Mouse (Mus musculus) intestine, embryonic 16.5 days (tissue): ENCODE measurements around the gene Tspan9. TPM values are rescaled to one million over a fixed set of nuclear protein-coding genes. Genes with fewer than 3 reads are reported as not detected.

Experiments used
- ATAC-seq: fragments of 200-750 bp; cut with Nextera tagmentation; 2 replicates; pipeline ENCODE4 v1.8.0; 2017; ENCODE audit warnings: moderate TSS enrichment, moderate library complexity
- H3K27ac ChIP-seq: fragments of 300-500 bp; sonication (generic); 2 replicates; pipeline ENCODE4 v1.5.1; 2014; ENCODE audit warnings: mild to moderate bottlenecking, low read length
- H3K27me3 ChIP-seq: fragments of 300-500 bp; sonication (generic); replicated peaks from 2 replicates; pipeline ENCODE4 v1.6.1; 2014; ENCODE audit warnings: low read length, control low read depth, mixed read lengths; ENCODE audit not compliant: control insufficient read depth, insufficient read depth
- H3K36me3 ChIP-seq: fragments of 300-500 bp; sonication (generic); 2 replicates; pipeline ENCODE4 v1.6.1; 2014; ENCODE audit warnings: low read length, control low read depth; ENCODE audit not compliant: control insufficient read depth, insufficient read depth
- H3K4me1 ChIP-seq: fragments of 300-500 bp; sonication (generic); 2 replicates; pipeline ENCODE4 v1.6.1; 2014; ENCODE audit warnings: low read length, control low read depth, mixed read lengths; ENCODE audit not compliant: control insufficient read depth, insufficient read depth
- H3K4me2 ChIP-seq: fragments of 300-500 bp; sonication (generic); 2 replicates; pipeline ENCODE4 v1.6.1; 2014; ENCODE audit warnings: low read depth, low read length, control low read depth
- H3K4me3 ChIP-seq: fragments of 300-500 bp; sonication (generic); 2 replicates; pipeline ENCODE4 v1.5.1; 2014; ENCODE audit warnings: mild to moderate bottlenecking, low read length
- H3K9ac ChIP-seq: fragments of 300-500 bp; sonication (generic); 2 replicates; pipeline ENCODE4 v1.6.1; 2014; ENCODE audit warnings: low read depth, low read length
- H3K9me3 ChIP-seq: fragments of 300-500 bp; sonication (generic); 2 replicates; pipeline ENCODE4 v1.6.1; 2016; ENCODE audit warnings: low read length, control low read depth; ENCODE audit not compliant: control insufficient read depth
- WGBS: fragments of 180-500 bp; shearing (Covaris S2); extraction: QIAGEN DNeasy Blood & Tissue Kit; methylation state at CpG from one replicate; pipeline ENCODE4 v1.1.7; 2014; 5-methylcytosine and 5-hydroxymethylcytosine counted together
- polyA plus RNA-seq: library from polyadenylated mRNA; unstranded; fragments of >200 nt; fragmentation: Nextera tagmentation; extraction: Ambion mirVana; gene quantifications from 2 replicates; pipeline ENCODE4 v1.2.1, GENCODE M21; 2015

Gene Tspan9
- polyA plus RNA-seq, 1 experiment from 2014 or later, result 94.1 TPM

DNA sequence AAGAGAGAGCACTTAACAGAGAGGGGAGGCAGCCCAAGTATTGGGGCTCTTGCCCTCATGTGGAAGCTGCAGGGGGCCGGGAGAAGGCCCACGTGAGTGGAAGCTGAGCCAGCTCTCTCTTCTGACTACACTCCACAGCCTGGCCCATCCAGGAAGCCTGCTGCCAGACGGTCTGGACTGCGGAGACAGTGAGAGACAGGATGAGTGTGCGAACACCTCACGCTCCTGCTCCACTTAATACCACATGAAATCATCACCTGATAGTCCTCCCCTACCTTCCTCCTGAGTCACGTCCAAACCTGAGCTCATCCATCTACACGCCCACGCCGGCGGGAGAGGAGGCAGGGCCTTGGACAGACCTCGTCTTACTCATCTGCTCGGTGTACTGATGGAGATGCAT lies 81.2 kb downstream of the Tspan9 start:
- 88% methylated on average over 13 of the region's 13 CpGs for WGBS
- no peak for ATAC-seq
- H3K4me1 ChIP-seq, result peaks cover 8% of the 10 kb centered on the region
- no peaks in the 10 kb centered on the region for H3K9me3 ChIP-seq
- no peak overlapping the region for H3K27ac ChIP-seq
- H3K36me3 ChIP-seq, result no peaks in the 10 kb centered on the region
- no peaks in the 10 kb centered on the region for H3K27me3 ChIP-seq
- no peak overlapping the region for H3K4me2 ChIP-seq
- H3K9ac ChIP-seq, result no peak overlapping the region
- no peak overlapping the region for H3K4me3 ChIP-seq

DNA sequence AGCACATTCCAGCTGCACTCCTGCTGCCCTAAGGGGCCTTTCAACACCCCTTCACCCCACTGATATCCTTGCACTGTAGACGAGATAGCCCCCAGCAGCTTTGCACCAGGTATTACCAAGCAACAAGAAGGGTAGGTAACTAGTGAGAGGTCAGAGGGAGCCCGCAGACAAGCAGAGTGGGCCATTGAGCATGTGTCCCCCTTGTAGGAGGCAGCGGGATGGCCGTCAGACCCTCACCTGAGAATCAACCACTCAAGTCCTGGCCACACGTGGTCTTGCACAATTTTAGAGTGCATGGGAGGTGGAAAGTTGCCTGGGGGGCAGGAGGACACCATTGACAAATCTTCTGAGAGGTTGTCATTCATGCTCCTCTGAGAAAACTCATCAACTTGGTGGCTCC lies 82.1 kb downstream of the Tspan9 start:
- Histone ChIP-seq H3K27ac (no peak overlapping the region), H3K9me3 (no peaks in the 10 kb centered on the region), H3K4me2 (no peak overlapping the region), H3K4me1 (peaks cover 8% of the 10 kb centered on the region), H3K27me3 (no peaks in the 10 kb centered on the region), H3K36me3 (no peaks in the 10 kb centered on the region), H3K4me3 (no peak overlapping the region), H3K9ac (no peak overlapping the region)
- 90% methylated on average over 5 of the region's 5 CpGs for WGBS
- no peak for ATAC-seq

DNA sequence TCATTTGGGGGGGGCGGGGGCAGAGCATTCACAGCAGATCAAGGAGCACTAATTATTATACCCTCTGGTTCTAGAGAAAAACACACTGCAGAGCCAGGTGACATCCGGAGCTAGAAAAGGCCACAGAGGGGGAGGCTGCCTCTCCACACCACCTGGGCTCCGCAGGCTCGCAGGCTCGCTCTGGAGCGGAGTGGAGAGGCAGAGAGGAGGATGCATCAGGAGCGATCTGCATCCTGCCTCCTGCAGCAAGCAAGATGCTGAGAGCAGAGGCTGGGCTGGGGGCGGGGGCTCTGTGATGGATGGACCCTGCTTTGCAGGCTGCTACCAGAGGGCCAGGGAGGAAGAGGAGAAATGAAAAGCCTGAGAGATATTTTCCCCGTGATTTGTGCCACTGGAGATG lies 84.8 kb downstream of the Tspan9 start:
- H3K4me2 ChIP-seq, result no peak overlapping the region
- no peaks in the 10 kb centered on the region for H3K4me1 ChIP-seq
- H3K36me3 ChIP-seq, result no peaks in the 10 kb centered on the region
- no peak overlapping the region for H3K9ac ChIP-seq
- 56% methylated on average over 9 of the region's 9 CpGs for WGBS
- no peak overlapping the region for H3K27ac ChIP-seq
- no peak for ATAC-seq
- H3K27me3 ChIP-seq, result no peaks in the 10 kb centered on the region
- H3K9me3 ChIP-seq, result no peaks in the 10 kb centered on the region
- H3K4me3 ChIP-seq, result no peak overlapping the region

DNA sequence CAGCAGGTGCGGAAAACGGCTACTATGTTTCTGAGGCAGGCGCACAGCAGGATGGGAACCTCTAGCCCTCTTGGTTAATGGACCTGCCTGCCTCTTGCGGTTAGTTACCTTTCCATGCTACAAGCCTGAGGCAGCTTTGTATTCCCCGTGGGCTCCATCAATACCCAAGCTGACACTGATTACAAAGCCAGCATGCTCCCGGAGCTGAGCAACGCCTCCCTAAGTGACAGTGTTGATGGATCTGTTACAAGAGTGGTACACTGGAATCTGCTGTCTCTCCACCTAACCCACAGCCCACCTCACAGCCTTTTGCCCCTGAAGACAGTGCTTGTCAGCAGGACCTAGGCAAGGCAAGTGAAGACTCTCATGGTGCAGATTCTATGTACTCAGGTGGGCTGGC lies 85.2 kb downstream of the Tspan9 start:
- no peaks in the 10 kb centered on the region for H3K4me1 ChIP-seq
- H3K4me3 ChIP-seq, result no peak overlapping the region
- no peak overlapping the region for H3K4me2 ChIP-seq
- H3K27me3 ChIP-seq, result no peaks in the 10 kb centered on the region
- no peaks in the 10 kb centered on the region for H3K36me3 ChIP-seq
- WGBS, result 64% methylated on average over 7 of the region's 7 CpGs
- no peaks in the 10 kb centered on the region for H3K9me3 ChIP-seq
- no peak overlapping the region for H3K27ac ChIP-seq
- no peak for ATAC-seq
- H3K9ac ChIP-seq, result no peak overlapping the region

DNA sequence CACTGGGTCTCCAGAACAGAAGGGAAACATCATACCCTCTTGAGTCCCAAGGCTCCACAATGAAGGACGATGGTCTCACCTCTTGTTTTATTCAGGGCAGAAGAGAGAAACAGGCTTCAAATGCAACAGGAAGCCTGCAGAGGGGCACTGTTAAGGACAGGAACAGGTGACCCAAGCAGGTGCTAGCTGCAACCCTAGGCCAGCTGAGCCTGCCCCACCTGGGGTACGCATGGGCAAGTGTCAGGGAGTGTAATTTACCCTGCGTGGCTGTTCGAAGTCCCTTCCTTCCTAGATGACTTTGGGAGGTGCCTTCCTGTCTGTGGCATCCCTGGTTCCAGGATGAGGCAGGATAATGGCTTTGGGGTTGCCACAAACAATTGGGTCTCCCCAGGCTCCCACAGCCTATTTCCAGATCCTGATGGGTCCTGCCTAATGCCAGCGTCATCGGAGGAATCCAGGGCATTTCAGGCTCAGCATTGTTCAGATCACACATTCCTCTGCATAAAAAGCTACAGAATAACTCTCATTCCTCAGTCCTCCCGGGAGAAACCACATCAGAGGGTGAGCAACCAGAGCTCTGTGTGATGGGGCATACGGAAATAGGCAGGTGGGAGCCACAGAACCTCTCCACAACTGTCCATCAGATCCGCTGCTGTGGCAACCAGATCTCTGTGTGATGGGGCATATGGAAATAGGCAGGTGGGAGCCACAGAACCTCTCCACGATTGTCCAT lies 90.2 kb downstream of the Tspan9 start:
- H3K9me3 ChIP-seq, result no peaks in the 10 kb centered on the region
- WGBS, result 73% methylated on average over 10 of the region's 10 CpGs
- no peak overlapping the region for H3K4me2 ChIP-seq
- H3K27me3 ChIP-seq, result no peaks in the 10 kb centered on the region
- no peak overlapping the region for H3K9ac ChIP-seq
- H3K4me1 ChIP-seq, result no peaks in the 10 kb centered on the region
- no peak for ATAC-seq
- no peak overlapping the region for H3K27ac ChIP-seq
- H3K36me3 ChIP-seq, result no peaks in the 10 kb centered on the region
- no peak overlapping the region for H3K4me3 ChIP-seq

DNA sequence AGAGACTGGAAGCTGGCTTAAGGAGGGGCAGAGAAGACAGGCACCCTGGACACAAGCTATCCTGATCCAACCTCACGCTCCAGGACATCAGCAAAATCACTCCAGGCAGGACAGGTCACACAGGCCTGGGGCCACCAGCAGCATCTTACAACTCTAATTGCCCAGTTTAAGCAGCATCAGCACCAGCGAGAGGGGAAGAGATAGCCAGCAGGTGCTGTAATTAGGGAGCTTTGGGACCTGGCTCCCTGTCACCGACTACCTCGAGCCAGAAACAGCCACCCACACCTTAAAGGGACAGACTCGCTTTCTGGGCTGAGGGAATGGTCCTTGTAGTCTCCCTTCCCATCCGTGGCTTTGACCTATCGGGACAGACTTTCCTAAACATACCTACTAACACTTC lies 95.7 kb downstream of the Tspan9 start:
- H3K4me1 ChIP-seq, result no peaks in the 10 kb centered on the region; the same call in 1 of the 2 replicates
- H3K4me2 ChIP-seq, result no peak overlapping the region
- H3K9ac ChIP-seq, result no peak overlapping the region
- no peaks in the 10 kb centered on the region for H3K27me3 ChIP-seq
- no peaks in the 10 kb centered on the region for H3K36me3 ChIP-seq
- no peak overlapping the region for H3K4me3 ChIP-seq
- H3K9me3 ChIP-seq, result no peaks in the 10 kb centered on the region
- ATAC-seq, result no peak
- WGBS, result 66% methylated on average over 7 of the region's 7 CpGs
- no peak overlapping the region for H3K27ac ChIP-seq

DNA sequence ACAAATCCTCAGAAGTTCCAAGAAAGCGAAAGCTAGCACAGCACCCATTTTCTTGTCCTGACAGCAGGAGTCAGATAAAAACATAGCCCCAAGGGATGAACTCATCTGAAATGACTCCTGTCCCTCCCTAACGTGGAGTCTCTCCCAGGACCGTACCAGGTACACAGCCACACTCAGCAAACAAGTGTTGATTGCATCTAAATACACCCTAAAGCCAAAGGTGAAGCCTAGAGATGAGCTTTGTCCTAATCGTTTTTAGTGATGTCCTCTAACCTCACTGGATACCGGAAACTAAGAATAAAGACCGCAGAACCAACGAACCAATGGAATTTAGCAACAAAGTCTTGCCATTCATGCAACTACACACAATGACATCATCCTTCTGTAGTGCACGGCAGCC lies 96.2 kb downstream of the Tspan9 start:
- Histone ChIP-seq H3K4me1 (no peaks in the 10 kb centered on the region; the same call in 1 of the 2 replicates), H3K27me3 (no peaks in the 10 kb centered on the region), H3K27ac (no peak overlapping the region), H3K4me2 (no peak overlapping the region), H3K9me3 (no peaks in the 10 kb centered on the region), H3K9ac (no peak overlapping the region), H3K36me3 (no peaks in the 10 kb centered on the region), H3K4me3 (no peak overlapping the region)
- no peak for ATAC-seq
- WGBS, result 75% methylated on average over 8 of the region's 8 CpGs

GRCm38 (mm10) chr6:128046799-128047198 lies 96.6 kb downstream of the Tspan9 start:
- 68% methylated on average over 6 of the region's 6 CpGs for WGBS

GRCm38 (mm10) chr6:128044691-128045090 lies 98.7 kb downstream of the Tspan9 start:
- Histone ChIP-seq H3K36me3 (no peaks in the 10 kb centered on the region), H3K4me2 (no peak overlapping the region), H3K9me3 (no peaks in the 10 kb centered on the region), H3K4me3 (no peak overlapping the region), H3K9ac (no peak overlapping the region), H3K27me3 (no peaks in the 10 kb centered on the region), H3K4me1 (no peaks in the 10 kb centered on the region; the same call in 1 of the 2 replicates), H3K27ac (no peak overlapping the region)
- 71% methylated on average over 10 of the region's 10 CpGs for WGBS
- no peak for ATAC-seq

More at GRCm38 (mm10) chr6:128046799-128047198, 96.6 kb downstream of the Tspan9 start:
- Histone ChIP-seq H3K36me3 (no peaks in the 10 kb centered on the region), H3K4me1 (no peaks in the 10 kb centered on the region; the same call in 1 of the 2 replicates), H3K9me3 (no peaks in the 10 kb centered on the region), H3K9ac (no peak overlapping the region), H3K4me3 (no peak overlapping the region), H3K4me2 (no peak overlapping the region), H3K27ac (no peak overlapping the region), H3K27me3 (no peaks in the 10 kb centered on the region)
- ATAC-seq, result no peak

- Histone ChIP-seq H3K36me3 (no peaks in the 10 kb centered on the region), H3K4me3 (no peak overlapping the region), H3K9ac (no peak overlapping the region), H3K27ac (no peak overlapping the region), H3K4me2 (no peak overlapping the region), H3K27me3 (no peaks in the 10 kb centered on the region), H3K4me1 (no peaks in the 10 kb centered on the region; the same call in 1 of the 2 replicates), H3K9me3 (no peaks in the 10 kb centered on the region)
- WGBS, result 74% methylated on average over 6 of the region's 6 CpGs
- no peak for ATAC-seq
These were observed 99.9 kb downstream of the Tspan9 start for GRCm38 (mm10) chr6:128043486-128043885.
